Mouse (Mus musculus) ES-Bruce4 (cell line): ENCODE data around the gene Sprn.

Experiments
- CTCF ChIP-seq: IDR thresholded peaks from one replicate; pipeline ENCODE4 v1.8.1; 2011; ENCODE audit warnings: low read depth, low read length
- POLR2A ChIP-seq: IDR thresholded peaks from one replicate; pipeline ENCODE4 v1.8.1; 2011; ENCODE audit warnings: low read length; ENCODE audit not compliant: insufficient read depth

GRCm38 (mm10) chr7:140192851-140193250 is 38.2 kb upstream of the Sprn start:
- TF ChIP-seq POLR2A (no peak), CTCF (no peak)
